Mouse (Mus musculus): ENCODE data around the gene Tmem150a. TPM values are rescaled to one million over a fixed set of nuclear protein-coding genes. Genes with fewer than 3 reads are reported as not detected.

Tmem150a gene
- polyA plus RNA-seq, 1 experiment from 2014 or later = 15.3 TPM

- Histone ChIP-seq H3K36me3 (ENCODE audit: control insufficient read depth, insufficient read depth, low read length) (peaks cover 17% of the 10 kb centered on the region; the same call in 1 of the 2 replicates), H3K4me2 (replicated peaks; ENCODE audit: low read depth, low read length) (no peak overlapping the region), H3K9me3 (ENCODE audit: control insufficient read depth, low read depth, low read length) (no peaks in the 10 kb centered on the region), H3K4me3 (ENCODE audit: low read depth, low read length) (no peak overlapping the region), H3K27me3 (ENCODE audit: control insufficient read depth, insufficient read depth, low read length) (no peaks in the 10 kb centered on the region), H3K9ac (replicated peaks; ENCODE audit: low read depth, low read length) (no peak overlapping the region), H3K4me1 (ENCODE audit: control insufficient read depth, insufficient read depth, low read length) (peaks cover 21% of the 10 kb centered on the region), H3K27ac (ENCODE audit: low read length) (no peak overlapping the region; the same call in 1 of the 2 replicates)
- WGBS = 65% methylated on average over 5 of the region's 5 CpGs
- 0 out of 2 replicates have a peak, but pooled peaks have one; percentile 15 for ATAC-seq (ENCODE audit: insufficient number of reproducible peaks, insufficient read depth, low FRiP score, low read depth)
These were observed 2.2 kb downstream of the Tmem150a start for GRCm38 (mm10) chr6:72357164-72358079.

- Histone ChIP-seq H3K4me2 (replicated peaks; ENCODE audit: low read depth, low read length) (no peak overlapping the region), H3K27me3 (ENCODE audit: control insufficient read depth, insufficient read depth, low read length) (no peaks in the 10 kb centered on the region), H3K9me3 (ENCODE audit: control insufficient read depth, low read depth, low read length) (no peaks in the 10 kb centered on the region), H3K4me3 (ENCODE audit: low read depth, low read length) (no peak overlapping the region), H3K9ac (replicated peaks; ENCODE audit: low read depth, low read length) (no peak overlapping the region), H3K36me3 (ENCODE audit: control insufficient read depth, insufficient read depth, low read length) (peaks cover 17% of the 10 kb centered on the region; the same call in 1 of the 2 replicates), H3K27ac (ENCODE audit: low read length) (no peak overlapping the region; the same call in 1 of the 2 replicates), H3K4me1 (ENCODE audit: control insufficient read depth, insufficient read depth, low read length) (peaks cover 19% of the 10 kb centered on the region; the same call in 1 of the 2 replicates)
- 85% methylated on average over 10 of the region's 10 CpGs for WGBS
- ATAC-seq (ENCODE audit: insufficient number of reproducible peaks, insufficient read depth, low FRiP score, low read depth) = no peak
These were observed 3.0 kb downstream of the Tmem150a start for GRCm38 (mm10) chr6:72358086-72358764.

- Histone ChIP-seq H3K36me3 (ENCODE audit: control insufficient read depth, insufficient read depth, low read length) (peaks cover 17% of the 10 kb centered on the region; the same call in 1 of the 2 replicates), H3K9ac (replicated peaks; ENCODE audit: low read depth, low read length) (no peak overlapping the region), H3K4me3 (ENCODE audit: low read depth, low read length) (no peak overlapping the region), H3K4me1 (ENCODE audit: control insufficient read depth, insufficient read depth, low read length) (peaks cover 19% of the 10 kb centered on the region; the same call in 1 of the 2 replicates), H3K4me2 (replicated peaks; ENCODE audit: low read depth, low read length) (no peak overlapping the region), H3K27ac (ENCODE audit: low read length) (no peak overlapping the region), H3K9me3 (ENCODE audit: control insufficient read depth, low read depth, low read length) (no peaks in the 10 kb centered on the region), H3K27me3 (ENCODE audit: control insufficient read depth, insufficient read depth, low read length) (no peaks in the 10 kb centered on the region)
- ATAC-seq (ENCODE audit: insufficient number of reproducible peaks, insufficient read depth, low FRiP score, low read depth) = no peak
- 63% methylated on average over 2 of the region's 2 CpGs for WGBS
These were observed 4.1 kb downstream of the Tmem150a start for GRCm38 (mm10) chr6:72359343-72359742.

- Histone ChIP-seq H3K4me1 (ENCODE audit: control insufficient read depth, insufficient read depth, low read length) (peaks cover 19% of the 10 kb centered on the region; the same call in 1 of the 2 replicates), H3K27me3 (ENCODE audit: control insufficient read depth, insufficient read depth, low read length) (no peaks in the 10 kb centered on the region), H3K36me3 (ENCODE audit: control insufficient read depth, insufficient read depth, low read length) (peaks cover 17% of the 10 kb centered on the region; the same call in 1 of the 2 replicates), H3K4me2 (replicated peaks; ENCODE audit: low read depth, low read length) (no peak overlapping the region), H3K9ac (replicated peaks; ENCODE audit: low read depth, low read length) (no peak overlapping the region), H3K27ac (ENCODE audit: low read length) (0 out of 2 replicates have a peak overlapping the region, but pooled peaks have one; percentile 10), H3K9me3 (ENCODE audit: control insufficient read depth, low read depth, low read length) (no peaks in the 10 kb centered on the region), H3K4me3 (ENCODE audit: low read depth, low read length) (no peak overlapping the region)
- no peak for ATAC-seq (ENCODE audit: insufficient number of reproducible peaks, insufficient read depth, low FRiP score, low read depth)
- 66% methylated on average over 11 of the region's 11 CpGs for WGBS
These were observed 4.8 kb downstream of the Tmem150a start for GRCm38 (mm10) chr6:72359891-72360598.

GRCm38 (mm10) chr6:72360599-72360935 lies 5.3 kb downstream of the Tmem150a start:
- H3K4me3 ChIP-seq (ENCODE audit: low read depth, low read length) = no peak overlapping the region
- peaks cover 19% of the 10 kb centered on the region; the same call in 1 of the 2 replicates for H3K4me1 ChIP-seq (ENCODE audit: control insufficient read depth, insufficient read depth, low read length)
- WGBS = 47% methylated on average over 7 of the region's 7 CpGs
- H3K9ac ChIP-seq (replicated peaks; ENCODE audit: low read depth, low read length) = no peak overlapping the region
- H3K4me2 ChIP-seq (replicated peaks; ENCODE audit: low read depth, low read length) = peak overlapping the region; percentile 82; the same call in 1 of the 2 replicates
- ATAC-seq (ENCODE audit: insufficient number of reproducible peaks, insufficient read depth, low FRiP score, low read depth) = no peak
- no peaks in the 10 kb centered on the region for H3K9me3 ChIP-seq (ENCODE audit: control insufficient read depth, low read depth, low read length)
- H3K36me3 ChIP-seq (ENCODE audit: control insufficient read depth, insufficient read depth, low read length) = peaks cover 17% of the 10 kb centered on the region; the same call in 1 of the 2 replicates
- peak overlapping the region; percentile 39; the same call in 1 of the 2 replicates for H3K27ac ChIP-seq (ENCODE audit: low read length)
- H3K27me3 ChIP-seq (ENCODE audit: control insufficient read depth, insufficient read depth, low read length) = no peaks in the 10 kb centered on the region

- Histone ChIP-seq H3K4me2 (replicated peaks; ENCODE audit: low read depth, low read length) (peak overlapping the region; percentile 82), H3K27me3 (ENCODE audit: control insufficient read depth, insufficient read depth, low read length) (no peaks in the 10 kb centered on the region), H3K4me3 (ENCODE audit: low read depth, low read length) (peak overlapping the region; percentile 77), H3K27ac (ENCODE audit: low read length) (peak overlapping the region; percentile 39; the same call in 1 of the 2 replicates), H3K4me1 (ENCODE audit: control insufficient read depth, insufficient read depth, low read length) (peaks cover 19% of the 10 kb centered on the region; the same call in 1 of the 2 replicates), H3K9me3 (ENCODE audit: control insufficient read depth, low read depth, low read length) (no peaks in the 10 kb centered on the region), H3K36me3 (ENCODE audit: control insufficient read depth, insufficient read depth, low read length) (peaks cover 17% of the 10 kb centered on the region; the same call in 1 of the 2 replicates), H3K9ac (replicated peaks; ENCODE audit: low read depth, low read length) (no peak overlapping the region)
- no peak for ATAC-seq (ENCODE audit: insufficient number of reproducible peaks, insufficient read depth, low FRiP score, low read depth)
- WGBS = 53% methylated on average over 5 of the region's 5 CpGs
These were observed 5.9 kb downstream of the Tmem150a start for GRCm38 (mm10) chr6:72361121-72361551.

DNA sequence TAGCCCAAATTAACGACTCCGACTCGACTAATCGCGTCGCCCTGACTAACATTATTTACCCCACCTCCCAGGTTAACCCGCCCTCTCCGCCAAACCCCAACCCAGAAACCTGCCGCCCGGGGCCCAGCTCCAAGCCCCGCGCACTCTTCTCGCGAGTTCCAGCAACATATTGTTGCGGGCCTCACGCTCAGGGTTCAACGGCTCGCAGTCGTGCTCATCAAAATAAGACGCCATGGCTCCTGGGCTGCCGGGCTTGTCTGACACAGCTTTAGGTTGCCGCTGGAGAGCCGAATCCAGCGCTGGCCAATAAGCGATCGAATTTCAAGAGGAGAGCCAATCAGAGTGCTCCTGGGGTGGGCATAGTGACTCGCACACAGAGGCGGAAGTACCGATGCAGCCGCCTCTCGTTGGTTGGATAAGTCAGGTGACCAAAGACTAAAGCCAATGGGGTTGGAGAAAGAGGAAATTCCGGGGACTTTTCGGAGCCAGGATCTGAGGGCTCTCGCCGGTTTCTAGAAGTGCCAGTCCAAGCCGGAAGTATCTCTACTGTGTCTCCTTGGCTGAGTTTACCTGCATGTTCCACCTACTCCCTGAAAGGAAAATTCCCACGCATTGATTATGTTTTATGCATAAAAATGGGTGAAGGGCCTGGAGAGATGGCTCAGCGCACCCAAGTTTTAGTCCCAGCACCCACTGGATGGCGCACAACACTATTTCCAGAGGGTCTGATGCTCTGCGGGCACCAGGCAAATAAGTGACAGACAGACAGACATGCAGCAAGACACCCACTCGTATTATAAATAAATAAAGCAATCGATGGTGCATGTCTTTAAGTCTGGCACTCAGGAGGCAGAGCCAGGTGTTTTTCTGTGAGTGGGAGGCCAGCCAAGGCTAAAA lies 7.1 kb downstream of the Tmem150a start:
- Histone ChIP-seq H3K27ac (ENCODE audit: low read length) (peak overlapping the region; percentile 52; the same call in 1 of the 2 replicates), H3K27me3 (ENCODE audit: control insufficient read depth, insufficient read depth, low read length) (no peaks in the 10 kb centered on the region), H3K4me2 (replicated peaks; ENCODE audit: low read depth, low read length) (peak overlapping the region; percentile 82), H3K36me3 (ENCODE audit: control insufficient read depth, insufficient read depth, low read length) (peaks cover 17% of the 10 kb centered on the region; the same call in 1 of the 2 replicates), H3K9ac (replicated peaks; ENCODE audit: low read depth, low read length) (peak overlapping the region; percentile 68), H3K4me3 (ENCODE audit: low read depth, low read length) (peak overlapping the region; percentile 77), H3K9me3 (ENCODE audit: control insufficient read depth, low read depth, low read length) (no peaks in the 10 kb centered on the region), H3K4me1 (ENCODE audit: control insufficient read depth, insufficient read depth, low read length) (peaks cover 19% of the 10 kb centered on the region; the same call in 1 of the 2 replicates)
- ATAC-seq (ENCODE audit: insufficient number of reproducible peaks, insufficient read depth, low FRiP score, low read depth) = peak; percentile 96
- under 1% methylated on average over 42 of the region's 42 CpGs for whole genome bisulfite sequencing
